Mouse (Mus musculus) CD4-positive, CD25-positive, alpha-beta regulatory T cell, adult 4 months (primary cell): ENCODE measurements at regions not wholly inside any gene's neighbourhood (a gene's known extent, or its start where the extent isn't known, plus 50 kb on each side); places are given as distances from the start of the nearest gene placed in this dataset.
"Not testable (repeated sequence)": the region's sequence is repeated elsewhere in the genome, so short reads cannot be mapped to it uniquely, and the experiment has no call there.

Experiments used
- ATAC-seq: one replicate; pipeline ENCODE4 v1.8.0; 2017

- no peak for ATAC-seq
Measured at GRCm38 (mm10) chr1:105900158-105900557, 90.0 kb upstream of the Zcchc2 start.

GRCm38 (mm10) chr1:105900920-105901319, 89.3 kb upstream of the Zcchc2 start:
- no peak for ATAC-seq

GRCm38 (mm10) chr1:105903286-105904115, 86.7 kb upstream of the Zcchc2 start:
- ATAC-seq: no peak

- ATAC-seq: no peak
Measured at GRCm38 (mm10) chr1:105904737-105905136, 85.5 kb upstream of the Zcchc2 start.

- no peak for ATAC-seq
Measured at GRCm38 (mm10) chr1:105905785-105906426, 84.3 kb upstream of the Zcchc2 start.

GRCm38 (mm10) chr1:105906427-105906798, 83.8 kb upstream of the Zcchc2 start:
- ATAC-seq: no peak

- ATAC-seq: no peak
Measured at GRCm38 (mm10) chr1:105908029-105908876, 82.0 kb upstream of the Zcchc2 start.

GRCm38 (mm10) chr1:105909121-105909520, 81.1 kb upstream of the Zcchc2 start:
- no peak for ATAC-seq

GRCm38 (mm10) chr1:105911714-105912113, 78.5 kb upstream of the Zcchc2 start:
- no peak for ATAC-seq

GRCm38 (mm10) chr1:105921842-105922241, 68.4 kb upstream of the Zcchc2 start:
- no peak for ATAC-seq

GRCm38 (mm10) chr1:105922586-105922985, 67.6 kb upstream of the Zcchc2 start:
- ATAC-seq: no peak

GRCm38 (mm10) chr1:105923001-105923400, 67.2 kb upstream of the Zcchc2 start:
- ATAC-seq: no peak

- ATAC-seq: peak; percentile 32
Measured at GRCm38 (mm10) chr1:105925617-105926370, 64.4 kb upstream of the Zcchc2 start.

- ATAC-seq: no peak
Measured at GRCm38 (mm10) chr1:105926871-105927270, 63.3 kb upstream of the Zcchc2 start.

- ATAC-seq: no peak
Measured at GRCm38 (mm10) chr1:105930841-105931240, 59.4 kb upstream of the Zcchc2 start.

GRCm38 (mm10) chr1:105934171-105934570, 56.0 kb upstream of the Zcchc2 start:
- ATAC-seq: not testable (repeated sequence)
